In genomic region chr11:120549168-120549945, GRCm38 (mm10) we compare ENCODE assay signal across 8 mouse cellular contexts. TPM values are rescaled to one million over a fixed set of nuclear protein-coding genes. Genes with fewer than 3 reads are reported as not detected.
DNase-seq lines count a peak whose midpoint lies in the region; ATAC-seq and TF ChIP-seq lines count a peak whose summit lies in the region.

Gene Mcrip1, minus strand, starts transcription at chr11:120549727.

- intact Hi-C loops in heart, postnatal 25 days (cut with DNase I) = loop anchor here (1.0 kb wide), 1 partner anchor 23 kb away; no protein-coding TSS in a partner anchor

- H3K27ac ChIP-seq in forebrain, embryonic 16.5 days (ENCODE audit: low read length) = peak within 1 kb of the TSS; percentile 67
- peak within 1 kb of the TSS; percentile 86 for H3K27ac ChIP-seq in neural tube, embryonic 14.5 days (ENCODE audit: low read depth, low read length)
- H3K27ac ChIP-seq in testis, adult 2 months (ENCODE audit: control insufficient read depth, insufficient read depth, low read depth, low read length) = peak within 1 kb of the TSS; percentile 89

- peak; percentile 54 for ATAC-seq in G1E (ENCODE audit: extremely low read depth, insufficient number of reproducible peaks, low FRiP score, poor library complexity, severe bottlenecking)
- ATAC-seq in forebrain, embryonic 16.5 days = peak; percentile 93
- ATAC-seq in neural tube, embryonic 14.5 days (ENCODE audit: low read depth) = peak; percentile 89

- H3K9ac ChIP-seq in forebrain, embryonic 16.5 days (replicated peaks; ENCODE audit: low read depth, low read length) = peak within 1 kb of the TSS; percentile 86
- H3K9ac ChIP-seq in neural tube, embryonic 14.5 days (replicated peaks; ENCODE audit: low read depth, low read length) = peak within 1 kb of the TSS; percentile 96

- peaks cover 36% of the 10 kb centered on the region for H3K4me1 ChIP-seq in G1E (ENCODE audit: insufficient read depth, low read depth, low read length)
- peaks cover 23% of the 10 kb centered on the region for H3K4me1 ChIP-seq in forebrain, embryonic 16.5 days (replicated peaks; ENCODE audit: control insufficient read depth, insufficient read depth, low read length)
- H3K4me1 ChIP-seq in neural tube, embryonic 14.5 days (ENCODE audit: control insufficient read depth, insufficient read depth, low read length) = peaks cover 17% of the 10 kb centered on the region
- H3K4me1 ChIP-seq in testis, adult 2 months (ENCODE audit: control insufficient read depth, insufficient read depth, low read length) = peaks cover 14% of the 10 kb centered on the region

- TF ChIP-seq POLR2A in testis, adult 2 months (IDR thresholded peaks at IDR 0.05; ENCODE audit: control insufficient read depth, low read depth, low read length) = peak; percentile 72

- peak within 1 kb of the TSS; percentile 87 for H3K4me3 ChIP-seq in G1E (ENCODE audit: low read depth, low read length)
- peak within 1 kb of the TSS; percentile 72 for H3K4me3 ChIP-seq in forebrain, embryonic 16.5 days (replicated peaks; ENCODE audit: low read length)
- peak within 1 kb of the TSS; percentile 96 for H3K4me3 ChIP-seq in neural tube, embryonic 14.5 days (ENCODE audit: low read depth, low read length)
- H3K4me3 ChIP-seq in testis, adult 2 months (ENCODE audit: control insufficient read depth, low read depth, low read length) = peak within 1 kb of the TSS; percentile 98

- H3K36me3 ChIP-seq in G1E (replicated peaks) = peaks cover 54% of the 10 kb centered on the region
- no peaks in the 10 kb centered on the region for H3K36me3 ChIP-seq in forebrain, embryonic 16.5 days (ENCODE audit: control insufficient read depth, insufficient read depth)
- peaks cover under 1% of the 10 kb centered on the region for H3K36me3 ChIP-seq in neural tube, embryonic 14.5 days (ENCODE audit: control insufficient read depth, insufficient read depth, low read length)
- no peaks in the 10 kb centered on the region for H3K36me3 ChIP-seq in testis, adult 2 months (ENCODE audit: control insufficient read depth, insufficient read depth, low read length)

- H3K9me3 ChIP-seq in G1E (replicated peaks) = no peaks in the 10 kb centered on the region
- no peaks in the 10 kb centered on the region for H3K9me3 ChIP-seq in forebrain, embryonic 16.5 days (ENCODE audit: control insufficient read depth, low read length)
- no peaks in the 10 kb centered on the region for H3K9me3 ChIP-seq in neural tube, embryonic 14.5 days (ENCODE audit: control insufficient read depth, low read length)

- DNase-seq in G1E (ENCODE audit: low spot score) = peak; percentile 85
- peak; percentile 94 to 97 for DNase-seq in cerebellum, adult 18-20 months
- DNase-seq in heart, postnatal 25 days (ENCODE audit: low spot score) = peak; percentile 90
- peak; percentile 90 to 93 for DNase-seq in layer of hippocampus, adult 18-20 months (ENCODE audit: low spot score in 2 of 2)
- peak; percentile 93 to 95 for DNase-seq in lung, adult 18-20 months

- peak within 1 kb of the TSS; percentile 85 for H3K4me2 ChIP-seq in forebrain, embryonic 16.5 days (ENCODE audit: low read length)
- H3K4me2 ChIP-seq in neural tube, embryonic 14.5 days (ENCODE audit: low read depth, low read length) = peak within 1 kb of the TSS; percentile 93

- no peak for TF ChIP-seq CTCF in G1E (IDR thresholded peaks at IDR 0.05; ENCODE audit: low read depth, low read length)
- TF ChIP-seq CTCF in testis, adult 2 months (IDR thresholded peaks at IDR 0.05; ENCODE audit: control insufficient read depth, insufficient read depth, insufficient replicate concordance, low read depth, low read length) = no peak

- WGBS in forebrain, embryonic 16.5 days = under 1% methylated on average over 83 of the region's 87 CpGs
- WGBS in neural tube, embryonic 14.5 days = 1% methylated on average over 58 of the region's 87 CpGs

- H3K27me3 ChIP-seq in G1E (ENCODE audit: insufficient read depth, low read length) = peaks cover 3% of the 10 kb centered on the region; the same call in 1 of the 2 replicates
- H3K27me3 ChIP-seq in forebrain, embryonic 16.5 days (replicated peaks; ENCODE audit: control insufficient read depth, insufficient read depth, low read length) = no peaks in the 10 kb centered on the region
- no peaks in the 10 kb centered on the region for H3K27me3 ChIP-seq in neural tube, embryonic 14.5 days (ENCODE audit: control insufficient read depth, insufficient read depth, low read length)
- H3K27me3 ChIP-seq in testis, adult 2 months (ENCODE audit: control insufficient read depth, insufficient read depth, low read length) = no peaks in the 10 kb centered on the region

RNA-seq across cellular contexts. Expression of gene Mcrip1, which starts in this region (rescaled TPM):
- 53.8 and 64.3 TPM in 2 replicates for total RNA-seq in G1E (2014; fragmentation: Nextera tagmentation)
- total RNA-seq in G1E (2017) = 19.2 and 20.9 TPM in 2 replicates
- polyA plus RNA-seq in G1E (2012) = 176 and 205 TPM in 2 replicates
- 222 and 241 TPM in 2 replicates for polyA plus RNA-seq in forebrain, embryonic 16.5 days (2015; fragmentation: Nextera tagmentation; extraction: Ambion mirVana)
- total RNA-seq in heart, postnatal 25 days (2021) = 10 to 100 TPM; 44.1 to 46.9 TPM
- total RNA-seq in layer of hippocampus, adult 18-20 months (2021) = 10 to 100 TPM; 68.8 to 74.5 TPM
- polyA plus RNA-seq in neural tube, embryonic 14.5 days (2014; fragmentation: Nextera tagmentation; extraction: Ambion mirVana) = 248 and 267 TPM in 2 replicates
- 196 and 204 TPM in 2 replicates for polyA plus RNA-seq in testis, adult 2 months (2012; rRNA removed)

Comparison
In these comparisons a context has a peak if more than half of its experiments do, and no peak if none do; other contexts are left out.
1. Peak in every context shown above with its lines: DNase-seq, ATAC-seq, H3K4me3 ChIP-seq and H3K27ac ChIP-seq.